Mouse (Mus musculus) forebrain, embryonic 15.5 days (tissue): ENCODE data around the gene Samd11. TPM values are rescaled to one million over a fixed set of nuclear protein-coding genes. Genes with fewer than 3 reads are reported as not detected.

Source experiments
- ATAC-seq: fragments of 200-750 bp; cut with Nextera tagmentation; replicated peaks from 2 replicates; pipeline ENCODE4 v1.8.0; 2017; ENCODE audit warnings: mild to moderate bottlenecking, moderate TSS enrichment, moderate library complexity
- H3K27ac ChIP-seq: fragments of 300-500 bp; sonication (generic); replicated peaks from 2 replicates; pipeline ENCODE4 v1.5.1; 2015; ENCODE audit warnings: mild to moderate bottlenecking, inconsistent platforms
- H3K27me3 ChIP-seq: fragments of 300-500 bp; sonication (generic); 2 replicates; pipeline ENCODE4 v1.6.1; 2015; ENCODE audit warnings: inconsistent platforms
- H3K36me3 ChIP-seq: fragments of 300-500 bp; sonication (generic); 2 replicates; pipeline ENCODE4 v1.6.1; 2015; ENCODE audit warnings: mild to moderate bottlenecking, inconsistent platforms
- H3K4me1 ChIP-seq: fragments of 300-500 bp; sonication (generic); 2 replicates; pipeline ENCODE4 v1.6.1; 2015; ENCODE audit warnings: inconsistent platforms
- H3K4me2 ChIP-seq: fragments of 300-500 bp; sonication (generic); replicated peaks from 2 replicates; pipeline ENCODE4 v1.6.1; 2015; ENCODE audit warnings: mild to moderate bottlenecking, inconsistent platforms
- H3K4me3 ChIP-seq: fragments of 300-500 bp; sonication (generic); 2 replicates; pipeline ENCODE4 v1.5.1; 2015; ENCODE audit warnings: mild to moderate bottlenecking, inconsistent platforms
- H3K9ac ChIP-seq: fragments of 300-500 bp; sonication (generic); replicated peaks from 2 replicates; pipeline ENCODE4 v1.6.1; 2015; ENCODE audit warnings: mild to moderate bottlenecking, inconsistent platforms
- H3K9me3 ChIP-seq: fragments of 300-500 bp; sonication (generic); 2 replicates; pipeline ENCODE4 v1.6.1; 2016; ENCODE audit warnings: inconsistent platforms
- WGBS: fragments of 180-500 bp; shearing (Covaris S2); methylation state at CpG from one replicate; pipeline ENCODE4 v1.1.7; 2015; ENCODE audit warnings: mixed read lengths; 5-methylcytosine and 5-hydroxymethylcytosine counted together
- microRNA-seq: library from miRNA; unstranded; fragments of <30 nt; microRNA quantifications from one replicate; pipeline ENCODE4, GENCODE M21; 2016
- polyA plus RNA-seq: library from polyadenylated mRNA; unstranded; fragments of >200 nt; fragmentation: Nextera tagmentation; extraction: Ambion mirVana; gene quantifications from 2 replicates; pipeline ENCODE4 v1.2.1, GENCODE M21; 2015

The Samd11 gene
- polyA plus RNA-seq, 1 experiment from 2014 or later, result 1.3 TPM

- Histone ChIP-seq H3K36me3 (no peaks in the 10 kb centered on the region), H3K27me3 (no peaks in the 10 kb centered on the region; the same call in 1 of the 2 replicates), H3K9me3 (no peaks in the 10 kb centered on the region), H3K4me3 (peak overlapping the region; percentile 54), H3K27ac (peak overlapping the region; percentile 53), H3K4me2 (peak overlapping the region; percentile 93), H3K9ac (peak overlapping the region; percentile 56), H3K4me1 (peaks cover 27% of the 10 kb centered on the region)
- WGBS, result under 1% methylated on average over 49 of the region's 49 CpGs
- peak; percentile 53; the same call in 1 of the 2 replicates for ATAC-seq
Measured at GRCm38 (mm10) chr4:156203413-156204131, 51.9 kb downstream of the Samd11 start.

DNA sequence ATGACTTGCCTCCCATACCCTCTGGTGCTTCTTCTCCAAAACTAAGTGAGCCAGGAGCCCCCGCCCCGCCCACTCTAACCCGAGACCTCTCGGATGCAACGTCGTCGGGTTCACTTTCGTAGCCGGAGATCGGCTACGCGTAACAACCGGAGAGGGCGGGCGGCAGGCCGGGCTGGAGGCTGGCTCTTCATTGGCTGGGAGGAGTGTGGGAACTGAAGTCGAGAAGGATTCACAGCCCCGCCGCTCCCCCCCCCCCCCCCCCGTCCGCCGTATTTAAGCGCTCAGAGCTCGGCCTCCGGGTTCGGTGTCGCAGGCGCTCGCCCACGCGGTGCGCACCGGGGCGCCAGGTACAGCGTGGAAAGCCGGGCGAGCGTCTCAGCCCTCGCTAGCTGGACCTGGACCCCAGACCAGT lies 52.5 kb downstream of the Samd11 start, which contains the start of gene AW011738:
Gene AW011738 (plus strand): TSS at position 304 of the 412 bp plus-strand sequence.
- WGBS, result under 1% methylated on average over 37 of the region's 39 CpGs
- peak within 1 kb of the TSS; percentile 56 for H3K9ac ChIP-seq
- peak within 1 kb of the TSS; percentile 93 for H3K4me2 ChIP-seq
- no peaks in the 10 kb centered on the region; the same call in 1 of the 2 replicates for H3K27me3 ChIP-seq
- H3K9me3 ChIP-seq, result no peaks in the 10 kb centered on the region
- peaks cover 27% of the 10 kb centered on the region for H3K4me1 ChIP-seq
- peak within 1 kb of the TSS; percentile 54 for H3K4me3 ChIP-seq
- no peaks in the 10 kb centered on the region for H3K36me3 ChIP-seq
- ATAC-seq, result peak; percentile 71
- H3K27ac ChIP-seq, result peak within 1 kb of the TSS; percentile 53

GRCm38 (mm10) chr4:156202462-156202893 lies 53.0 kb downstream of the Samd11 start:
- Histone ChIP-seq H3K27ac (peak overlapping the region; percentile 33; the same call in 1 of the 2 replicates), H3K4me1 (peaks cover 30% of the 10 kb centered on the region), H3K9me3 (no peaks in the 10 kb centered on the region), H3K4me3 (peak overlapping the region; percentile 54), H3K9ac (peak overlapping the region; percentile 56; the same call in 1 of the 2 replicates), H3K36me3 (no peaks in the 10 kb centered on the region), H3K4me2 (peak overlapping the region; percentile 93), H3K27me3 (no peaks in the 10 kb centered on the region; the same call in 1 of the 2 replicates)
- 39% methylated on average over 12 of the region's 12 CpGs for WGBS
- no peak for ATAC-seq

GRCm38 (mm10) chr4:156200623-156201475 lies 54.6 kb downstream of the Samd11 start, which contains the start of gene Isg15:
Isg15 (minus strand) TSS chr4:156200818.
- 65% methylated on average over 10 of the region's 10 CpGs for WGBS
- no peaks in the 10 kb centered on the region; the same call in 1 of the 2 replicates for H3K27me3 ChIP-seq

DNA sequence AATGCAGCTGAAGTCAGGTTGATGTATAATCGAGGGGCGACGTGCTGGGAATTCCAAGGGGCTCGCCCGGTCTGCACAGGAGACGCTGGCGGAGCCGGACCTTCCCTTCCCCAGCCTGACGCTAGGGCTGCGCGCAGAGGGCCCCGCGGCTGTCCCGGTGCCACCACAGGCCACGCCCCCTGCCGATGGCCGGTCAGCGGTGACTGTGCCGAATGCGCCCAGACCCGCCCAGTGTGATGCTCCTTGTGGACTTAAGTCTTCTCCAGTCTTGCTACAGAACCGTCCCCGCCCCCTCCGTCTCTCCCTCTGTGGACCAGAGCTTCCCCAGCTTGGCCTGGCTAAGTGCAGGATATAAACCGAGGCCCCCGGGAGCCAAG lies 57.6 kb downstream of the Samd11 start:
- no peaks in the 10 kb centered on the region for H3K27me3 ChIP-seq
- peaks cover 4% of the 10 kb centered on the region; the same call in 1 of the 2 replicates for H3K36me3 ChIP-seq
- H3K4me3 ChIP-seq, result peak overlapping the region; percentile 77
- ATAC-seq, result peak; percentile 92
- peak overlapping the region; percentile 61 for H3K4me2 ChIP-seq
- peak overlapping the region; percentile 69 for H3K9ac ChIP-seq
- peaks cover 45% of the 10 kb centered on the region for H3K4me1 ChIP-seq
- WGBS, result under 1% methylated on average over 26 of the region's 26 CpGs
- H3K27ac ChIP-seq, result peak overlapping the region; percentile 95
- H3K9me3 ChIP-seq, result no peaks in the 10 kb centered on the region

More at GRCm38 (mm10) chr4:156200623-156201475, 54.6 kb downstream of the Samd11 start, which contains the start of gene Isg15:
- peaks cover 38% of the 10 kb centered on the region for H3K4me1 ChIP-seq
- H3K4me2 ChIP-seq, result no peak within 1 kb of the TSS
- ATAC-seq, result no peak
- H3K9me3 ChIP-seq, result no peaks in the 10 kb centered on the region
- no peak within 1 kb of the TSS for H3K27ac ChIP-seq
- H3K4me3 ChIP-seq, result no peak within 1 kb of the TSS
- H3K36me3 ChIP-seq, result no peaks in the 10 kb centered on the region
- no peak within 1 kb of the TSS for H3K9ac ChIP-seq

DNA sequence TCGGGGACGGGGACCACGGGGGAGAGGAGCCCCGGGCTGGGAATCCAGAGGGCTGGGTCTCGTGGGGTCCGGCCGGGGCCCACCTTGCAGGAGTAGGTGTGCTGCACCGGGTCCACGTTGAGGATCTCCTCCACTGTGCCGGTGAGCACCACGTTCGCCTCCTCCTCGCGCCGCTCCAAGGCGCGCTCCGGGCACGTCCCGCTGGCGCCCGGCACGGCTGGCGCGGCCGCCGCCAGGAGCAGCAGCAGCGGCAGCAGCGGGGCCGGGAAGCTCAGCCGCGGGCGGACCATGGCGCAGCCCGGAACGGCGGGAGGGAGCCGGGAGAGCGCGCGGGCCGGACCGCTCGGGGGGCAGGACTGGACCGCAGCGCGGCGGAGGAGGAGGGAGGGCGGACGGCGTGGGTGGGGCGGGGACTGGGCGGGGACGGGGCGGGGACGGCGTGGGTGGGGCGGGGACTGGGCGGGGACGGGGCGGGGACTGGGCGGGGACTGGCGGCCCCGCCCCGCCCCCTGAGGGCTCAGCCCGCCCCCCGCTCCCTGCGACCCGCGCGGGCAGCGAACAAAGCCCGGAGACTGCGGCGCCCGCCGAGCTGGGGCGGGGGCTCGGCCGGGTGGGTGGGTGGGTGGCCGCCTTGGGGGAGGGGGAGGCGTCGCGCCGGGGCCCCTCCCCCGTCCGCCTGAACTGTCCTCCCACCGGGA lies 58.2 kb downstream of the Samd11 start, which contains the start of gene Agrn:
Gene Agrn (minus strand): TSS at position 358 of the 698 bp plus-strand sequence.
- Histone ChIP-seq H3K27me3 (no peaks in the 10 kb centered on the region), H3K36me3 (peaks cover 4% of the 10 kb centered on the region; the same call in 1 of the 2 replicates), H3K27ac (peak within 1 kb of the TSS; percentile 95), H3K9ac (peak within 1 kb of the TSS; percentile 79), H3K4me2 (peak within 1 kb of the TSS; percentile 96), H3K4me3 (peak within 1 kb of the TSS; percentile 77), H3K9me3 (no peaks in the 10 kb centered on the region), H3K4me1 (peaks cover 45% of the 10 kb centered on the region)
- ATAC-seq, result peak; percentile 73
- 0% methylated on average over 32 of the region's 88 CpGs for WGBS

Small RNAs within 50 kb of the gene (microRNA-seq; reads per million reads assigned to microRNA genes)
- gene Mir7658, result 4.0 reads per million, percentile 13 among the genes with 10 or more reads in this experiment

Other genes with a start within 250 kb of the Samd11 start
- 0.83 and 0.95 TPM in 2 replicates for gene Tnfrsf4, start 241.8 kb downstream of the Samd11 start, polyA plus RNA-seq
- gene Tnfrsf18, start 229.5 kb downstream of the Samd11 start, polyA plus RNA-seq, result 0.66 and 1.5 TPM in 2 replicates
- gene Ttll10, start 196.2 kb downstream of the Samd11 start, polyA plus RNA-seq, result not detected in 2 replicates
- gene 9430015G10Rik, start 145.7 kb downstream of the Samd11 start, polyA plus RNA-seq, result 40.2 and 41.0 TPM in 2 replicates
- 0.46 and 0.72 TPM in 2 replicates for gene Rnf223, start 125.1 kb downstream of the Samd11 start, polyA plus RNA-seq
- 103 and 108 TPM in 2 replicates for gene Agrn, start 58.2 kb downstream of the Samd11 start, polyA plus RNA-seq
- 1.5 and 2.1 TPM in 2 replicates for gene Isg15, start 54.8 kb downstream of the Samd11 start, polyA plus RNA-seq
- gene AW011738, start 52.4 kb downstream of the Samd11 start, polyA plus RNA-seq, result 4.2 and 4.3 TPM in 2 replicates
- 1.7 and 2.0 TPM in 2 replicates for gene Perm1, start 39.8 kb downstream of the Samd11 start, polyA plus RNA-seq
- 27.3 and 29.0 TPM in 2 replicates for gene Plekhn1, start 20.8 kb downstream of the Samd11 start, polyA plus RNA-seq
- 61.0 and 61.6 TPM in 2 replicates for gene Noc2l, start 19.6 kb downstream of the Samd11 start, polyA plus RNA-seq
- not detected in 2 replicates for gene Vmn2r-ps159, start 75.4 kb upstream of the Samd11 start, polyA plus RNA-seq